Mouse (Mus musculus): ENCODE results near the gene Sox5.

GRCm38 (mm10) chr6:144151957-144152356, 629.8 kb downstream of the Sox5 start:
- no peak for TF ChIP-seq POLR2A (IDR thresholded peaks at IDR 0.05; ENCODE audit: low read depth, low read length)
- no peak for TF ChIP-seq CTCF (IDR thresholded peaks at IDR 0.05; ENCODE audit: borderline replicate concordance, insufficient read depth, low read length)

Measured in embryonic fibroblast, embryonic 13.5 days (primary cell).